Mouse (Mus musculus): ENCODE results near the gene Zfp148. TPM values are rescaled to one million over a fixed set of nuclear protein-coding genes. Genes with fewer than 3 reads are reported as not detected.

The Zfp148 gene
- total RNA-seq (2017): 32.5 to 44.3 TPM (median 37.2 TPM) in 3 replicates

GRCm38 (mm10) chr16:33379944-33380881 is at the start of gene Zfp148:
Gene Zfp148 (plus strand): TSS chr16:33380836.
- ATAC-seq (replicated peaks; ENCODE audit: insufficient number of reproducible peaks, low FRiP score, low TSS enrichment, poor library complexity, severe bottlenecking): peak; percentile 67

GRCm38 (mm10) chr16:33333015-33333414 is 47.6 kb upstream of the Zfp148 start:
- 0 out of 2 replicates have a peak, but pooled peaks have one; percentile 13 for ATAC-seq (replicated peaks; ENCODE audit: insufficient number of reproducible peaks, low FRiP score, low TSS enrichment, poor library complexity, severe bottlenecking)

GRCm38 (mm10) chr16:33337177-33337576 is 43.5 kb upstream of the Zfp148 start:
- peak; percentile 42; the same call in 1 of the 2 replicates for ATAC-seq (replicated peaks; ENCODE audit: insufficient number of reproducible peaks, low FRiP score, low TSS enrichment, poor library complexity, severe bottlenecking)

GRCm38 (mm10) chr16:33337681-33338080 is 43.0 kb upstream of the Zfp148 start:
- no peak for ATAC-seq (replicated peaks; ENCODE audit: insufficient number of reproducible peaks, low FRiP score, low TSS enrichment, poor library complexity, severe bottlenecking)

GRCm38 (mm10) chr16:33338492-33338891 is 42.1 kb upstream of the Zfp148 start:
- no peak for ATAC-seq (replicated peaks; ENCODE audit: insufficient number of reproducible peaks, low FRiP score, low TSS enrichment, poor library complexity, severe bottlenecking)

GRCm38 (mm10) chr16:33339476-33339875 is 41.2 kb upstream of the Zfp148 start:
- ATAC-seq (replicated peaks; ENCODE audit: insufficient number of reproducible peaks, low FRiP score, low TSS enrichment, poor library complexity, severe bottlenecking): no peak

- no peak for ATAC-seq (replicated peaks; ENCODE audit: insufficient number of reproducible peaks, low FRiP score, low TSS enrichment, poor library complexity, severe bottlenecking)
Measured at GRCm38 (mm10) chr16:33342356-33342755, 38.3 kb upstream of the Zfp148 start.

- no peak for ATAC-seq (replicated peaks; ENCODE audit: insufficient number of reproducible peaks, low FRiP score, low TSS enrichment, poor library complexity, severe bottlenecking)
Measured at GRCm38 (mm10) chr16:33343106-33343505, 37.5 kb upstream of the Zfp148 start.

GRCm38 (mm10) chr16:33343601-33344000 is 37.0 kb upstream of the Zfp148 start:
- ATAC-seq (replicated peaks; ENCODE audit: insufficient number of reproducible peaks, low FRiP score, low TSS enrichment, poor library complexity, severe bottlenecking): no peak

- ATAC-seq (replicated peaks; ENCODE audit: insufficient number of reproducible peaks, low FRiP score, low TSS enrichment, poor library complexity, severe bottlenecking): no peak
Measured at GRCm38 (mm10) chr16:33344379-33344778, 36.3 kb upstream of the Zfp148 start.

- no peak for ATAC-seq (replicated peaks; ENCODE audit: insufficient number of reproducible peaks, low FRiP score, low TSS enrichment, poor library complexity, severe bottlenecking)
Measured at GRCm38 (mm10) chr16:33344875-33345274, 35.8 kb upstream of the Zfp148 start.

- ATAC-seq (replicated peaks; ENCODE audit: insufficient number of reproducible peaks, low FRiP score, low TSS enrichment, poor library complexity, severe bottlenecking): no peak
Measured at GRCm38 (mm10) chr16:33346376-33346775, 34.3 kb upstream of the Zfp148 start.

GRCm38 (mm10) chr16:33347134-33347533 is 33.5 kb upstream of the Zfp148 start:
- ATAC-seq (replicated peaks; ENCODE audit: insufficient number of reproducible peaks, low FRiP score, low TSS enrichment, poor library complexity, severe bottlenecking): no peak

- ATAC-seq (replicated peaks; ENCODE audit: insufficient number of reproducible peaks, low FRiP score, low TSS enrichment, poor library complexity, severe bottlenecking): no peak
Measured at GRCm38 (mm10) chr16:33357805-33358204, 22.8 kb upstream of the Zfp148 start.

- ATAC-seq (replicated peaks; ENCODE audit: insufficient number of reproducible peaks, low FRiP score, low TSS enrichment, poor library complexity, severe bottlenecking): no peak
Measured at GRCm38 (mm10) chr16:33365772-33366171, 14.9 kb upstream of the Zfp148 start.

- no peak for ATAC-seq (replicated peaks; ENCODE audit: insufficient number of reproducible peaks, low FRiP score, low TSS enrichment, poor library complexity, severe bottlenecking)
Measured at GRCm38 (mm10) chr16:33368632-33369031, 12.0 kb upstream of the Zfp148 start.

GRCm38 (mm10) chr16:33370836-33371235 is 9.8 kb upstream of the Zfp148 start:
- no peak for ATAC-seq (replicated peaks; ENCODE audit: insufficient number of reproducible peaks, low FRiP score, low TSS enrichment, poor library complexity, severe bottlenecking)

GRCm38 (mm10) chr16:33372611-33373010 is 8.0 kb upstream of the Zfp148 start:
- no peak for ATAC-seq (replicated peaks; ENCODE audit: insufficient number of reproducible peaks, low FRiP score, low TSS enrichment, poor library complexity, severe bottlenecking)

- ATAC-seq (replicated peaks; ENCODE audit: insufficient number of reproducible peaks, low FRiP score, low TSS enrichment, poor library complexity, severe bottlenecking): no peak
Measured at GRCm38 (mm10) chr16:33373326-33373725, 7.3 kb upstream of the Zfp148 start.

GRCm38 (mm10) chr16:33376266-33376665 is 4.4 kb upstream of the Zfp148 start:
- no peak for ATAC-seq (replicated peaks; ENCODE audit: insufficient number of reproducible peaks, low FRiP score, low TSS enrichment, poor library complexity, severe bottlenecking)
